Mouse (Mus musculus) heart, postnatal 0 days (tissue): Measurements from ENCODE around the gene Efcab2.

Source experiments
- CTCF ChIP-seq: IDR thresholded peaks from 2 replicates; pipeline ENCODE4 v1.5.1; 2016; ENCODE audit warnings: antibody characterized with exemption, control low read depth, low read depth
- EP300 ChIP-seq: IDR thresholded peaks from 2 replicates; pipeline ENCODE4 v1.6.1; 2016; ENCODE audit warnings: antibody characterized with exemption, low read depth

DNA sequence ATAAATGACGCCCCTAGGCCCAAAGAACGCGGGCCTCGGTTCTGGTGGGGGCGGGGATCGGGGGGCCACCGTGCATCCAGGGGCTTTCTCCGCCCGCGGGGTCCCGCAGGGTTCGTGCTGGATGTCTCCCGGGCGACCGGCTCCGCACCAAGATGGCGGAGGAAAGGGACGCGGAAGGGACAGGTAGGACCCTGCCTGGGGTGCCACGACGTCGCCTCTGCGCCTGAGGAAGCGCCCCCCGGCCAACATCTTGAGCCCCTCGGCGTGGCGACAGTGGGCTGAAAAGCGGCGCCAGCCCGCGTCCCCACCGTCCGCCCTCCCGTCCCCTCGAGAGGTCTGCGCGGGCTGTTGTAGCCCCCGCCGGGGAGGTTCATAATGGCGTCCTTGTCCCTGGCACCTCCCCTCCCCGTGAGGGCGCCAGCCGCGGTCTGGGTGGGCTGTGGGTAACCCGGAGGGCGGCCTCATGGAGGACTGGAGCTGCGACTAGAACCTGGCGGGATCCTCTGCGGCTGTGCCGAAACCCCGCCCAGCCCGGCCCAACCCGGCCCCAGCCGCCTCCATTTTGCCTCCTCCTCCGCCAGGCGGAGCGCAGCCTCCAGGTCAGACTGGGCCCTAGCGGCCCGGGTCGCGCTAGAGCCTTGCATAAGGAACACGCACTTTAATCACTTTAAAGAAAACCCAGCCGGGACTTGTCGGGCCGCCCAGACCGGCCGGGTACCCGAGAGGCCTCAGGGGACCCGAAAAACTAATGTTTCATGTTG lies at the start of gene Efcab2:
- TF ChIP-seq CTCF (peak; percentile 61), EP300 (no peak; the same call in 1 of the 2 replicates)
